Mouse (Mus musculus) hindbrain, embryonic 12.5 days (tissue): ENCODE data around the gene Fxyd6. TPM values are rescaled to one million over a fixed set of nuclear protein-coding genes. Genes with fewer than 3 reads are reported as not detected.

Experiments
- ATAC-seq: fragments of 200-750 bp; cut with Nextera tagmentation; 2 replicates; pipeline ENCODE4 v1.8.0; 2017; ENCODE audit warnings: moderate TSS enrichment; ENCODE audit not compliant: low FRiP score
- H3K27ac ChIP-seq: fragments of 300-500 bp; sonication (generic); 2 replicates; pipeline ENCODE4 v1.5.1; 2016; ENCODE audit warnings: mild to moderate bottlenecking
- H3K27me3 ChIP-seq: fragments of 300-500 bp; sonication (generic); 2 replicates; pipeline ENCODE4 v1.6.1; 2016; ENCODE audit warnings: mild to moderate bottlenecking
- H3K36me3 ChIP-seq: fragments of 300-500 bp; sonication (generic); 2 replicates; pipeline ENCODE4 v1.6.1; 2016; ENCODE audit warnings: mild to moderate bottlenecking
- H3K4me1 ChIP-seq: fragments of 300-500 bp; sonication (generic); 2 replicates; pipeline ENCODE4 v1.6.1; 2016
- H3K4me2 ChIP-seq: fragments of 300-500 bp; sonication (generic); replicated peaks from 2 replicates; pipeline ENCODE4 v1.6.1; 2016; ENCODE audit warnings: mild to moderate bottlenecking
- H3K4me3 ChIP-seq: fragments of 300-500 bp; sonication (generic); 2 replicates; pipeline ENCODE4 v1.5.1; 2016; ENCODE audit warnings: mild to moderate bottlenecking
- H3K9ac ChIP-seq: fragments of 300-500 bp; sonication (generic); 2 replicates; pipeline ENCODE4 v1.6.1; 2016; ENCODE audit warnings: mild to moderate bottlenecking, moderate library complexity
- H3K9me3 ChIP-seq: fragments of 300-500 bp; sonication (generic); replicated peaks from 2 replicates; pipeline ENCODE4 v1.6.1; 2016; ENCODE audit warnings: mild to moderate bottlenecking
- WGBS: fragments of 180-500 bp; shearing (Covaris S2); methylation state at CpG from one replicate; pipeline ENCODE4 v1.1.7; 2016; 5-methylcytosine and 5-hydroxymethylcytosine counted together
- polyA plus RNA-seq: library from polyadenylated mRNA; unstranded; fragments of >200 nt; fragmentation: Nextera tagmentation; extraction: Ambion mirVana; gene quantifications from 2 replicates; pipeline ENCODE4 v1.2.1, GENCODE M21; 2016

The Fxyd6 gene
- polyA plus RNA-seq, 1 experiment from 2014 or later = 196 TPM

GRCm38 (mm10) chr9:45439025-45439424, 69.0 kb downstream of the Fxyd6 start:
- H3K36me3 ChIP-seq = no peaks in the 10 kb centered on the region

DNA sequence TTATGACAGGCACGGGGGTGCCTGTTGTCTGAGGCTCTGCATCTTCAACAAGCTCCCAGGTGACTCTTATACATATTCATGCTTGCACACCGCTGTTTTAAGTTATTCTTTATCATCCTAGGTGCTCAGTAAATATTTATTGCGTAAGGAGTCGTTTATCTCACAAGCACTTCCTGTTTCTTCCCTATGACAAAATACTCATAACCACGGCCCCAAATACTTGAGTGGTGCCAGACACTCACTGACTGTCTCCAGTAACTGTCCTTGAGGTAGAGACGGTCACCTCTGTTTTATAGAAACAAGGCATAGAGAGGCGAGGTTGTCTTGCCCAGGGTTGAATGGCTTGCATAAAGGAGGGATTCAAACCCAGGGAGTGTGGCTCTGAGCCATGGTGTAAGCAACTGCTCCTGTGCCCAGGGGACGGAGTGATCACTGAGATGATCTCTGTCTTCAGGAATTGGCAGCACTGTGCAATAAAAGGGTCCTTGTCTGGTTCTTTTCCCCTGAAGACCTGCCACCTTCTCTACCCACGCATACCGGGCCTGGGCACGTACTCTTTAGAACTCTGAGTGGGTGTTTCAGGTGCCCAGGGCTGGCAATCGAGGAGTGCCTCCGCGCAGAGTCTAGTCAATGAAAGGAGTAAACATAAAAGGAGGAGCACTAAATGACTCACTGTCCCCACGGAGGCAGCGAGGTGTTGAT, 70.2 kb downstream of the Fxyd6 start:
- Histone ChIP-seq H3K4me1 (peaks cover 26% of the 10 kb centered on the region), H3K27me3 (peaks cover 5% of the 10 kb centered on the region), H3K4me3 (no peak overlapping the region), H3K9ac (no peak overlapping the region), H3K4me2 (no peak overlapping the region), H3K27ac (no peak overlapping the region), H3K9me3 (no peaks in the 10 kb centered on the region), H3K36me3 (no peaks in the 10 kb centered on the region)
- 82% methylated on average over 16 of the region's 16 CpGs for WGBS
- ATAC-seq = no peak

More at GRCm38 (mm10) chr9:45439025-45439424, 69.0 kb downstream of the Fxyd6 start:
- H3K4me1 ChIP-seq = peaks cover 23% of the 10 kb centered on the region
- no peak overlapping the region for H3K9ac ChIP-seq
- H3K9me3 ChIP-seq = no peaks in the 10 kb centered on the region
- H3K4me2 ChIP-seq = no peak overlapping the region
- 83% methylated on average over 4 of the region's 4 CpGs for WGBS
- no peak overlapping the region for H3K27ac ChIP-seq
- H3K4me3 ChIP-seq = no peak overlapping the region
- no peak for ATAC-seq
- peaks cover 8% of the 10 kb centered on the region for H3K27me3 ChIP-seq

- Histone ChIP-seq H3K4me3 (no peak overlapping the region), H3K27ac (no peak overlapping the region), H3K27me3 (peaks cover 17% of the 10 kb centered on the region), H3K9me3 (no peaks in the 10 kb centered on the region), H3K9ac (no peak overlapping the region), H3K36me3 (no peaks in the 10 kb centered on the region), H3K4me2 (no peak overlapping the region), H3K4me1 (peaks cover 24% of the 10 kb centered on the region)
- WGBS = 86% methylated on average over 5 of the region's 5 CpGs
- no peak for ATAC-seq
Measured at GRCm38 (mm10) chr9:45444251-45444798, 74.3 kb downstream of the Fxyd6 start.

Other genes with a start within 250 kb of the Fxyd6 start
- gene Scn4b, start 231.8 kb upstream of the Fxyd6 start, polyA plus RNA-seq = 0.40 and 0.46 TPM in 2 replicates
- 0.13 TPM in 1 of 2 replicates, not detected in the other for gene BC049352, start 188.2 kb upstream of the Fxyd6 start, polyA plus RNA-seq
- 0.18 and 0.21 TPM in 2 replicates for gene Tmprss4, start 166.1 kb upstream of the Fxyd6 start, polyA plus RNA-seq
- 0.31 and 0.54 TPM in 2 replicates for gene Il10ra, start 101.0 kb upstream of the Fxyd6 start, polyA plus RNA-seq
- 0.06 TPM in 1 of 2 replicates, not detected in the other for gene Tmprss13, start 51.1 kb upstream of the Fxyd6 start, polyA plus RNA-seq
- 1.9 and 2.1 TPM in 2 replicates for gene Fxyd2, start 29.5 kb downstream of the Fxyd6 start, polyA plus RNA-seq
- gene Dscaml1, start 56.4 kb downstream of the Fxyd6 start, polyA plus RNA-seq = 2.3 and 4.8 TPM in 2 replicates